Mouse (Mus musculus) stomach, embryonic 15.5 days (tissue): ENCODE results near the gene Tdrd9. TPM values are rescaled to one million over a fixed set of nuclear protein-coding genes. Genes with fewer than 3 reads are reported as not detected.

ENCODE experiments used
- ATAC-seq: fragments of 200-750 bp; cut with Nextera tagmentation; 2 replicates; pipeline ENCODE4 v1.8.0; 2017; ENCODE audit warnings: low read depth, moderate number of reproducible peaks, moderate TSS enrichment; ENCODE audit not compliant: insufficient read depth, low FRiP score
- H3K27ac ChIP-seq: fragments of 300-500 bp; sonication (generic); 2 replicates; pipeline ENCODE4 v1.5.1; 2015; ENCODE audit warnings: mild to moderate bottlenecking, inconsistent platforms
- H3K27me3 ChIP-seq: fragments of 300-500 bp; sonication (generic); replicated peaks from 2 replicates; pipeline ENCODE4 v1.6.1; 2015; ENCODE audit warnings: inconsistent platforms
- H3K36me3 ChIP-seq: fragments of 300-500 bp; sonication (generic); 2 replicates; pipeline ENCODE4 v1.6.1; 2015; ENCODE audit warnings: inconsistent platforms
- H3K4me1 ChIP-seq: fragments of 300-500 bp; sonication (generic); 2 replicates; pipeline ENCODE4 v1.6.1; 2015; ENCODE audit warnings: inconsistent platforms
- H3K4me2 ChIP-seq: fragments of 300-500 bp; sonication (generic); 2 replicates; pipeline ENCODE4 v1.6.1; 2015; ENCODE audit warnings: mild to moderate bottlenecking, inconsistent platforms
- H3K4me3 ChIP-seq: fragments of 300-500 bp; sonication (generic); replicated peaks from 2 replicates; pipeline ENCODE4 v1.5.1; 2015; ENCODE audit warnings: inconsistent platforms
- H3K9ac ChIP-seq: fragments of 300-500 bp; sonication (generic); 2 replicates; pipeline ENCODE4 v1.6.1; 2015; ENCODE audit warnings: inconsistent platforms
- H3K9me3 ChIP-seq: fragments of 300-500 bp; sonication (generic); 2 replicates; pipeline ENCODE4 v1.6.1; 2016; ENCODE audit warnings: inconsistent platforms
- WGBS: fragments of 180-500 bp; shearing (Covaris S2); methylation state at CpG from one replicate; pipeline ENCODE4 v1.1.7; 2015; 5-methylcytosine and 5-hydroxymethylcytosine counted together
- polyA plus RNA-seq: library from polyadenylated mRNA; unstranded; fragments of >200 nt; fragmentation: Nextera tagmentation; extraction: Ambion mirVana; gene quantifications from 2 replicates; pipeline ENCODE4 v1.2.1, GENCODE M21; 2015

Gene Tdrd9
- polyA plus RNA-seq, 1 experiment from 2014 or later = 0.23 TPM

DNA sequence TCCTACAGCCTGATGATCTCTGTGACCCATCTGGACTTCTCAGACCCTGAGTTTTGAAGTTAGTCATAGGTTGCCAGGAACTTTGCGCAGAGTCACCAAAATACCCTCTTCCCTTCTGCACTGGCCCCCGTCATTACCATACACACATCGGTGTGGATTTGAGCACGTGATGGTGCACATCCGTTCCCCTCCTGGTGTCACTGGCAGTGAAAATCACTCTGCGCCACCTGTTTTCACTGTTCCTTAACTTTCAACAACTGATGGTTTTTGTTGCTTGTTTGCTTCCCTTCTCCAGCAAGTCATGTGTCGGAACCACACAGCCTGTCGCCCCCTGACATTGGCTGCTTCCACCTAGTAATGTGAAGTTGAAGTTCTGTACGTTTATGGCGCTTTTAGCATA, 1.1 kb downstream of the Tdrd9 start:
- H3K4me2 ChIP-seq = no peak overlapping the region
- H3K36me3 ChIP-seq = no peaks in the 10 kb centered on the region
- no peaks in the 10 kb centered on the region for H3K9me3 ChIP-seq
- H3K4me3 ChIP-seq = no peak overlapping the region
- no peak overlapping the region for H3K9ac ChIP-seq
- 90% methylated on average over 10 of the region's 10 CpGs for WGBS
- ATAC-seq = no peak
- H3K27me3 ChIP-seq = no peaks in the 10 kb centered on the region
- 0 out of 2 replicates have a peak, but pooled peaks cover 5% of the 10 kb centered on the region for H3K4me1 ChIP-seq
- no peak overlapping the region for H3K27ac ChIP-seq

DNA sequence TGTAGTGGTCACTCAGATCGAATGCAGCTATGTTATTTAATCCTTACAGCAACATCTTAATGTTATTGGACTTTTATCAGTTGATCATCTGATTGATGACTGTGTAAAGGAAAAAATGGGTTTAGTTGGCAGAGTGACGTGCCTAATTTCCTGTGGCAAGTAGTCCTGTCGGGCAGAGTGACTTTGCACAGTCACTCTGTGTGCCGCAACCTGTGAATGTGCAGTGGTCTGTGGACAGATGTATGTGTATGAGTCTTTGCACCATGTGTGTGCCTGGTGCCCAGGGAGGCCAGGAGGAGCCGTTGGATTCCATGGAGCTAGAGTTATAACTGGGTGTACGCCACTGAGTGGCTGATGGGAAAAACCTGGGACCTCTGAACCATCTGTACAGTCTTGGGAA, 3.2 kb downstream of the Tdrd9 start:
- Histone ChIP-seq H3K4me1 (0 out of 2 replicates have a peak, but pooled peaks cover 7% of the 10 kb centered on the region), H3K4me3 (no peak overlapping the region), H3K27ac (no peak overlapping the region), H3K9me3 (no peaks in the 10 kb centered on the region), H3K27me3 (no peaks in the 10 kb centered on the region), H3K9ac (no peak overlapping the region), H3K4me2 (no peak overlapping the region), H3K36me3 (no peaks in the 10 kb centered on the region)
- no peak for ATAC-seq
- 75% methylated on average over 6 of the region's 6 CpGs for WGBS

DNA sequence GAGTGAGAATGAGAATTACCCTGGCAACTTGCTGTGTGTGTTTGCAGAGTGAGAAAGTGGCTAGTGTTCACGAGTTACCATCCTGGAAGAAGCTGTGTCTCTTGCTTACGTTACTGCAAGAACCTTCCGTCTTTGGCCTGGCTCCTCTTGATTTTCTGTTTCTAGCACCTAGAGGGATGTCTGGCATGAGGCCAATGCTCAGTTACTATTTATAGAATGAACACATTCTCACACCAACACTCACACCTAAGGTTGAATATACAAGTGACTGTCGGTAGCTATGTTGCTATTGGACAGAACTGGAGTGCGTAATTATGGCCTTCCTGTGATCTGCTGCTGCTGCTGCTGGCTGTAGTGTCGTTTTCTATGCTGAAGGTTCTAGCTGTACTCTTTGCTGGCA, 5.8 kb downstream of the Tdrd9 start:
- H3K4me3 ChIP-seq = no peak overlapping the region
- no peak overlapping the region for H3K4me2 ChIP-seq
- H3K27me3 ChIP-seq = no peaks in the 10 kb centered on the region
- no peaks in the 10 kb centered on the region for H3K9me3 ChIP-seq
- WGBS = 34% methylated on average over 6 of the region's 6 CpGs
- H3K27ac ChIP-seq = peak overlapping the region; percentile 44; the same call in 1 of the 2 replicates
- 0 out of 2 replicates have a peak, but pooled peaks cover 7% of the 10 kb centered on the region for H3K4me1 ChIP-seq
- no peaks in the 10 kb centered on the region for H3K36me3 ChIP-seq
- H3K9ac ChIP-seq = no peak overlapping the region
- 0 out of 2 replicates have a peak, but pooled peaks have one; percentile 31 for ATAC-seq

DNA sequence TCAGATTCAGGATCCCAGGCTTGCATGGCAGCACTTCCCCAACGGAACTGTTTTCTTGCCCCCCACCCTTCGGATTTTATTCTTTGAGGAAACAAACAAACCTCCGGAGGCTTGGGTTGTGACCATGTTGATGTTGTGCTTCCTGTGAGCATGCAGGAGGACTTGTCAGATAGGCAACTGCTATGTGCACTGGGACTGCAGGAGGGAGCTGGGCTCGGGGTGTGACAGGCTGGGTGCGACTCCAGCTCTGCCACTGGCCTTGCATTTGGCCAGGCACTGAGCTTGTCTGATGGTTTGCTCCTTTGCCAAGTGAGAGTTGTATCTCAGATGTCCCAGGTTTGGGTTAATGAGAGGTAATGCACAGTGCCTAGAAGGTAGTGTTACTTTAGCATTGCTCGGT, 6.9 kb downstream of the Tdrd9 start:
- Histone ChIP-seq H3K36me3 (no peaks in the 10 kb centered on the region), H3K27me3 (no peaks in the 10 kb centered on the region), H3K4me2 (no peak overlapping the region), H3K27ac (no peak overlapping the region), H3K9me3 (no peaks in the 10 kb centered on the region), H3K4me3 (no peak overlapping the region), H3K9ac (no peak overlapping the region), H3K4me1 (0 out of 2 replicates have a peak, but pooled peaks cover 7% of the 10 kb centered on the region)
- WGBS = 71% methylated on average over 6 of the region's 6 CpGs
- ATAC-seq = no peak

DNA sequence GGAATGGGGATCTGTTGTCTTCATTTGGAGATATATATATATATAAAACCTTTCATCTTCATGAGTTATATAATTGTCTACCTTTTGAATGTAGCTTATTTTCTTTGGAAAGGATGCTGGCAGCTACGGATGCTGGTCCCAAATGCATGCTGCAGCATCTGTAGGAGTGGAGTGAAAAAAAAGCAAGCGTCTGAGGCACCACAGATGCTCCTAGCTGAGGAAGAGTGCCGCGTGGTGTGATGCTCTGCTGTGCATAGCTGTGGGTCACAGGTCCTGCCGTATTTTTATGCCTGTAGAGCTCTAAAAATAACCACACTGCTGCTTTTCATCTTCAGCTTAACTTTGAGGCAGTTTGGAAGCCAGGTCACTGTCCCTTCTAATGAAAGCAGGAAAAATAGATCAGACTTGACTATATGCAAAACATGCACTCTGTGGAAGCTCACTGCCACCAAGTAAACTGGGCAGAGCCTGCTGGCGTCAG, 9.6 kb downstream of the Tdrd9 start, which contains the start of gene Rd3l:
Gene Rd3l, minus strand, starts transcription at position 431 of the 481 bp plus-strand sequence.
- Histone ChIP-seq H3K27me3 (no peaks in the 10 kb centered on the region), H3K36me3 (no peaks in the 10 kb centered on the region), H3K4me1 (0 out of 2 replicates have a peak, but pooled peaks cover 7% of the 10 kb centered on the region), H3K9ac (no peak within 1 kb of the TSS), H3K27ac (no peak within 1 kb of the TSS), H3K4me3 (no peak within 1 kb of the TSS), H3K9me3 (no peaks in the 10 kb centered on the region), H3K4me2 (no peak within 1 kb of the TSS)
- WGBS = 59% methylated on average over 6 of the region's 6 CpGs
- ATAC-seq = no peak

DNA sequence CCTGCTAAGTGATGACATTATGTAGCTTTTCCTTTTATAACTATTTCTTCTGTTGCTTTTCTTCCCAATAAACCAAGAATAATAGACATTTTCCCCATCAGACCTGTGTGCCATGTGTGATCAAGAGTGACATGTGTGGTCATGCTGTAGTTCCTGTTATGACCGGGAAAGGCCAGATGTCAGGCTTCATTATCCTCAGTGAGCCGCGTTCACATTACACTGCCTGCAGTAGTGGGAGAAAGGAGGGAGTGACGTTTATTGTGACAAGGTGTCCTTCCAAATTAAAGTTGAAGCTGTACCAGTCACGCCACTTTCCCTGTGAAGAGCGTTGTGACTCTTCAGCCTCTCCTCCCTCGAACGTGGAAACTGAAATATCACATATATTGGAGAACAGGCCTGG, 10.5 kb downstream of the Tdrd9 start:
- WGBS = 71% methylated on average over 8 of the region's 8 CpGs
- Histone ChIP-seq H3K4me3 (no peak overlapping the region), H3K4me1 (0 out of 2 replicates have a peak, but pooled peaks cover 7% of the 10 kb centered on the region), H3K4me2 (no peak overlapping the region), H3K9me3 (no peaks in the 10 kb centered on the region), H3K27ac (no peak overlapping the region), H3K36me3 (no peaks in the 10 kb centered on the region), H3K9ac (no peak overlapping the region), H3K27me3 (no peaks in the 10 kb centered on the region)
- ATAC-seq = no peak

DNA sequence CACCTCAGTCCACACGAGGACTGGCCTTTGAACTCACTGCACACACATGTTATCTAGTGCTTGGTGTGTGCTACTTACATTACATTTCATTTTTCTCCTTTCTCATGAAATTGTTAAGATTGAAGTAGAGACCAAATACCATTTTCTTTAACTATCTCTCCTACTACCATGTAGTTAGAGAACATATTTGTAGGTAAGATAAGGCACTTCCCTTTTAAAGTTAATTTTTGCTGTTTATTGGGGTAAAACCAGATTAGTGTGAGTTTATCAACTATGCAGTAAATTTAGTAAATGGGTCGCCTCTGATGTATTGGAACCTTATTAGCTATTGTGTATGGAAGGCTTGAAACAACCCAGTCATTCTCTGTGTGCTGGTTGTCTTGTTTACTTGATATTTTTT, 11.8 kb downstream of the Tdrd9 start:
- H3K9ac ChIP-seq = no peak overlapping the region
- H3K27me3 ChIP-seq = no peaks in the 10 kb centered on the region
- H3K4me3 ChIP-seq = no peak overlapping the region
- H3K4me1 ChIP-seq = no peaks in the 10 kb centered on the region
- H3K36me3 ChIP-seq = no peaks in the 10 kb centered on the region
- no peak overlapping the region for H3K27ac ChIP-seq
- H3K4me2 ChIP-seq = no peak overlapping the region
- 63% methylated on average over 2 of the region's 2 CpGs for WGBS
- no peaks in the 10 kb centered on the region for H3K9me3 ChIP-seq
- ATAC-seq = no peak

DNA sequence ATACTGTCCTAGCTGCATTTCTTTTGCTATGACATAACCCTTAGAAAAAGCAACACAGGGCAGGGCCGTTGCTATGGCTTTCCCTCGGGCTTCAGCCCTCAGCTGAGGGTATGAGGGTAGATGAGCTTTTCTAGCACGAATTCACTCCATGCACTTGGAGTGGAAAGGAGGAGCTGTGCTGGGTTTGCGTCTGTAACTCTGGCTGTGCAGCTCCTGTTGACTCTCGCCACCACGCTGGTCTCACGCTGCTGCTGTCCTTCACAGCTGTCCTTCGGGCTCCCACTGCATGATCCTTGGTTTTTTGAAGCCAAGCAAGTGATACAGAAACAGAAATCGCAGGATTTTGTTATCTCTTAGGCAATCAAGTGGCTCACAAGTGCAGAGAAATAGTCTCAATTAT, 15.4 kb downstream of the Tdrd9 start:
- no peak overlapping the region for H3K4me2 ChIP-seq
- no peak overlapping the region for H3K27ac ChIP-seq
- no peaks in the 10 kb centered on the region for H3K4me1 ChIP-seq
- H3K4me3 ChIP-seq = no peak overlapping the region
- no peaks in the 10 kb centered on the region for H3K36me3 ChIP-seq
- no peak overlapping the region for H3K9ac ChIP-seq
- H3K9me3 ChIP-seq = no peaks in the 10 kb centered on the region
- no peaks in the 10 kb centered on the region for H3K27me3 ChIP-seq
- 45% methylated on average over 9 of the region's 9 CpGs for WGBS
- no peak for ATAC-seq

DNA sequence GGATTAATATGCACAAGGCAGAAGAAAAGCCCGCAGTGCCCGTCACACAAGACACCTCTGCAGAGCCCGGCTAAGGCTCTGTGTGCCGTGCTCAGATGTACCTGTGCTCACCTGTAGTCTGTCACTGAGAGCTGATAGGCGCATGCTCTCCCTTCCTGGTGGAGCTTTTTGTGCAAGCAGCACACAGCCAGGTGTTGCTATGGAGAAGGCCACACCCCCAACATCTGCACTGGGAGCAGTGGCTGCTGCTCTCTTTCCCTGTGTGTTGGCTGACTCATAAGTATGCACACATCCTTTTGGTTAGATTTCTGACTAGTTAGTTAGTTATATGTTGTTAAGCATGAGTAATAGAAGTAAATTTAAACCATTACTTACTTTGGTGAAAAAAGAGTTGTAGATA, 21.3 kb downstream of the Tdrd9 start:
- no peaks in the 10 kb centered on the region for H3K27me3 ChIP-seq
- H3K36me3 ChIP-seq = no peaks in the 10 kb centered on the region
- H3K9me3 ChIP-seq = no peaks in the 10 kb centered on the region
- no peak overlapping the region for H3K4me2 ChIP-seq
- no peak for ATAC-seq
- no peaks in the 10 kb centered on the region for H3K4me1 ChIP-seq
- WGBS = 85% methylated on average over 5 of the region's 5 CpGs
- no peak overlapping the region for H3K4me3 ChIP-seq
- no peak overlapping the region for H3K27ac ChIP-seq
- H3K9ac ChIP-seq = no peak overlapping the region

DNA sequence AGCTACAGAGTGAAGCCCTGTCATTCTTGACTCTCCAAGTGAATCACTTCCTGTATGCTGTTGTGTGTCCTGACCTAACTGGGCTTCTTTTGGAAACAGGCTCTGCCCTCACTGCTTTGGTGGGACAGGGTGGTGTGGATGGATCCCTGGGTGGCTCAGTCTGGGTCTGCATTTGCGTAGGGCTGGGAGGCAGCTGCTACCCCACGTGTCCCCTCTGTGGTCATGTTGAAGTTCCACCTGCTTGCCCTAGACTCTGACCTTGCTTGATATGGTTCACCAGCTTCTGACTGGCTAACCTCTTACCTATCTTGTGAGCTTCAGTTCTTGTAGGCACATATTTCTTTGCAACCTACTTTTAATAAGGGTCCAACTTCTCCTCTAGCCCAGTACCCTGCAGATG, 23.8 kb downstream of the Tdrd9 start:
- Histone ChIP-seq H3K4me3 (no peak overlapping the region), H3K36me3 (no peaks in the 10 kb centered on the region), H3K4me1 (no peaks in the 10 kb centered on the region), H3K27ac (no peak overlapping the region), H3K27me3 (no peaks in the 10 kb centered on the region), H3K9me3 (no peaks in the 10 kb centered on the region), H3K9ac (no peak overlapping the region), H3K4me2 (no peak overlapping the region)
- no peak for ATAC-seq
- WGBS = 93% methylated on average over 2 of the region's 2 CpGs

DNA sequence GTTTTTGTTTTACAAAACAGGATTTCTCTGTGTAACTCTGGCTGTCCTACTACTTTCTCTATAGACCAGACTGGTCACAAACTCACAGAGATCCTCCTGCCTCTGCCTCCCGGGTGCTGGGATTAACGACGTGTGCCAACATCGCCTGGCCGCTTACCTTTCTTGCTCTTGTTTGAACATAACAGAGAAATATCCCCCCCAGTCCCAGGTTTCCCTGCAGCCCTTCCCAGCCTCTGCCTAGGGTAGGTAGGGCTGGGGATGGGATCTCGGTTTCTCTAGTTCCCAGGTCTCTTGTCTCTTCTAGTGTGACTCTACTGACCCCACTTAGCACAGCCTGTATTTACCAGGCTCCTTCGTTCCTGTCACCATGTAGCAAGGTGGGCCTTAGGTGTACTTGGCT, 28.4 kb downstream of the Tdrd9 start:
- 92% methylated on average over 7 of the region's 7 CpGs for WGBS
- Histone ChIP-seq H3K4me1 (no peaks in the 10 kb centered on the region), H3K36me3 (no peaks in the 10 kb centered on the region), H3K27me3 (no peaks in the 10 kb centered on the region), H3K4me3 (no peak overlapping the region), H3K27ac (no peak overlapping the region), H3K9me3 (no peaks in the 10 kb centered on the region), H3K9ac (no peak overlapping the region), H3K4me2 (no peak overlapping the region)
- no peak for ATAC-seq

DNA sequence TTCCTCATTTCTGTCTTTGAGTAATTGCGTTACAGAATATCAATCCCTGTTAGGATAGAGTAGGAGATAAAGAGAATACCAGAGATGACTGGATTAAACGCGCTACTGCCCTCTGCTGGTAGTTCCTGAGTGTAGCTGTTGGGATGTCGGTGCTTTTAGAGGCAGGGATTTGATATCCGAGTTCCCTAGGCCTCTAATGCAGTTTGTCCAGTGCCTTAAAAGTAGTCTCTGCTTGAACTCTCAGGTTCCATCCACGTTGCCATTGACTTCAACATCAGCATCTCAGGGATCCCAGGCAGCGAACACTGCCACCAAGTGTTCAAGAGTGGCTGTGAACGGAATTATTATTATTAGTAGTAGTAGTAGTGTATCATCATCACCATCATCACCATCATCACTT, 29.9 kb downstream of the Tdrd9 start:
- no peak overlapping the region for H3K4me2 ChIP-seq
- no peaks in the 10 kb centered on the region for H3K4me1 ChIP-seq
- no peak overlapping the region for H3K9ac ChIP-seq
- no peaks in the 10 kb centered on the region for H3K27me3 ChIP-seq
- H3K4me3 ChIP-seq = no peak overlapping the region
- WGBS = 17% methylated on average over 8 of the region's 8 CpGs
- no peak for ATAC-seq
- H3K36me3 ChIP-seq = no peaks in the 10 kb centered on the region
- no peaks in the 10 kb centered on the region for H3K9me3 ChIP-seq
- no peak overlapping the region for H3K27ac ChIP-seq
